Mouse (Mus musculus): ENCODE data around the gene Plxna1.

GRCm38 (mm10) chr6:89338733-89339132, 23.7 kb downstream of the Plxna1 start:
- TF ChIP-seq CTCF (IDR thresholded peaks at IDR 0.05; ENCODE audit: low read depth), result no peak
- no peak for TF ChIP-seq EP300 (IDR thresholded peaks at IDR 0.05; ENCODE audit: low read depth)
